Mouse (Mus musculus) heart, adult 2 months (tissue): ENCODE measurements around the gene Pigv. TPM values are rescaled to one million over a fixed set of nuclear protein-coding genes. Genes with fewer than 3 reads are reported as not detected.
"Not testable (repeated sequence)": the region's sequence is repeated elsewhere in the genome, so short reads cannot be mapped to it uniquely, and the experiment has no call there.

ENCODE experiments used
- DNase-seq, 2 experiments: peaks; one replicate each; pipeline ENCODE4 v3.0.0; 2021
- H3K27ac ChIP-seq: fragments of 200-600 bp; 2 replicates; pipeline ENCODE4 v1.8.1; 2022
- H3K27me3 ChIP-seq: fragments of 200-500 bp; 2 replicates; pipeline ENCODE4 v1.6.1; 2012; ENCODE audit warnings: mild to moderate bottlenecking, low read length, inconsistent platforms, mixed read lengths; ENCODE audit not compliant: control insufficient read depth, insufficient read depth
- H3K36me3 ChIP-seq: fragments of 200-500 bp; 2 replicates; pipeline ENCODE4 v1.6.1; 2012; ENCODE audit warnings: low read length, inconsistent platforms; ENCODE audit not compliant: control insufficient read depth, insufficient read depth
- H3K4me1 ChIP-seq: fragments of 200-500 bp; 2 replicates; pipeline ENCODE4 v1.6.1; 2011; ENCODE audit warnings: low read length; ENCODE audit not compliant: control insufficient read depth, insufficient read depth
- H3K4me3 ChIP-seq: fragments of 200-600 bp; 2 replicates; pipeline ENCODE4 v1.8.1; 2022
- H3K79me2 ChIP-seq: fragments of 200-500 bp; replicated peaks from 2 replicates; pipeline ENCODE4 v1.6.1; 2012; ENCODE audit warnings: mild to moderate bottlenecking, inconsistent platforms, low read length, moderate library complexity, mixed read lengths; ENCODE audit not compliant: control insufficient read depth, insufficient read depth
- H3K9ac ChIP-seq: fragments of 200-500 bp; 2 replicates; pipeline ENCODE4 v1.6.1; 2012; ENCODE audit warnings: low read depth, mild to moderate bottlenecking, control low read depth, inconsistent platforms, low read length, mixed read lengths
- CTCF ChIP-seq: fragments of 200-600 bp; IDR thresholded peaks from 2 replicates; pipeline ENCODE4 v1.8.1; 2022; ENCODE audit warnings: antibody characterized with exemption, mild to moderate bottlenecking, moderate library complexity
- EP300 ChIP-seq: fragments of 200-500 bp; IDR thresholded peaks from 2 replicates; pipeline ENCODE4 v1.6.1; 2011; ENCODE audit warnings: low read depth, low read length, control low read depth; ENCODE audit not compliant: insufficient read depth
- POLR2A ChIP-seq: fragments of 200-500 bp; IDR thresholded peaks from 2 replicates; pipeline ENCODE4 v1.6.1; 2011; ENCODE audit warnings: mild to moderate bottlenecking, low read depth, low read length, control low read depth; ENCODE audit not compliant: insufficient read depth
- WGBS: fragments of 180-500 bp; shearing (Covaris S2); methylation state at CpG from one replicate; pipeline ENCODE4 v1.1.7; 2018; 5-methylcytosine and 5-hydroxymethylcytosine counted together
- intact Hi-C: fragments of 180-260 bp; cut with DNase I; formaldehyde crosslinking; loops from one replicate; pipeline ENCODE4 v1.15.1; 2025
- polyA plus RNA-seq: library from polyadenylated mRNA; depleted of rRNA; stranded (reverse); fragments of >200 nt; gene quantifications from 2 replicates; pipeline ENCODE4 v1.2.3, GENCODE M21; 2012
- total RNA-seq, 2 experiments: library from RNA; stranded (reverse); gene quantifications; 2 replicates each; pipeline ENCODE4 v1.2.3; 2021

Gene Pigv
- total and polyA plus RNA-seq, 3 experiments, result 9.5 to 12.1 (median 11.7) TPM

DNA sequence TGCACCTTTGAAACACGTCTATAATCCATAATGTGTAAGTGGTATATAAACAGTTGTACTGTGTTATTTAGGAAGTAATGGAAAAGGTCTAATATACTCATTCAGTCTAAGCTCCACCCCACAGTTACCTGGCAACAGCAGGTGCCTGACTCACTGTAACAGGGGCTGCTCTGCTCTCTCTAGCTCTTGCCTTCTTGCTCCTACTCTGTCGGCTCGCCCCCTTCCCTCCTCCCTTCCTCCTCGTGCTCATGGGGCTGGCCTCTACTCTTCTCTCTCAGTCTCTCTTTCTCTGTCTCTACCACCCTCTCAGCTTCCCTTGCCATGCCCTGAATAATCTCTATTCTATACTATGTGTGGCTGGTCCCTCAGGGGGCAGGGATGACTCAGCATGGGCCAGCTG, 15.4 kb downstream of the Pigv start:
- 51% methylated on average over 4 of the region's 4 CpGs for WGBS

DNA sequence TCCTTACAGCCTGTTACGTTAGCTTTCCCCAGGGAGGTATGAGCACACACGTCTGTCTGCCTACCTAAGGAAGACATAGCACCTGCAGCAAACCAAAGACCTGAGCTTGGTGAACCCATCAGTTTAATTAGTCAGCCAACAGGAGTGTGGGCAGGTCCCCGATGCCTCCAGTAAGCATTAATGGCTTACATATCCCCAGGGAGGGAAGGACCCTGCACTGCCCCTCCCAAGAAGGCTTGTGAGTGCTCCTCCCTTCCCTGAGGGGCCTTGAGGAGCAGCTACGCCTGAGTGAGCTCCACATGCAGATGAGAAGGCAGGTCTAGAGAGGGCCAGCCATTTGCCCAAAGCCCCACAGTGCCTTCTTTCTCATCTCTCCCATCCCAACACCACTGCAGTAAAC, 16.2 kb downstream of the Pigv start:
- intact Hi-C loops, result no loop called here
- Histone ChIP-seq H3K27me3 (no peaks in the 10 kb centered on the region), H3K36me3 (no peaks in the 10 kb centered on the region; the same call in 1 of the 2 replicates), H3K9ac (no peak overlapping the region), H3K27ac (no peak overlapping the region), H3K4me1 (peaks cover 11% of the 10 kb centered on the region), H3K79me2 (no peaks in the 10 kb centered on the region), H3K4me3 (no peak overlapping the region)
- 70% methylated on average over 4 of the region's 4 CpGs for WGBS
- no peak for TF ChIP-seq CTCF
- TF ChIP-seq EP300, result no peak
- no peak for TF ChIP-seq POLR2A
- DNase-seq, result no peak

More for the DNA sequence above, 15.4 kb downstream of the Pigv start:
- Histone ChIP-seq H3K4me1 (peaks cover 11% of the 10 kb centered on the region), H3K9ac (no peak overlapping the region), H3K27me3 (no peaks in the 10 kb centered on the region), H3K27ac (no peak overlapping the region), H3K36me3 (no peaks in the 10 kb centered on the region; the same call in 1 of the 2 replicates), H3K4me3 (no peak overlapping the region), H3K79me2 (no peaks in the 10 kb centered on the region)
- intact Hi-C loops, result no loop called here
- TF ChIP-seq CTCF (no peak), POLR2A (no peak), EP300 (no peak)
- DNase-seq, result no peak

GRCm38 (mm10) chr4:133654070-133654469, 18.4 kb downstream of the Pigv start:
- H3K27me3 ChIP-seq, H3K79me2 ChIP-seq, H3K4me3 ChIP-seq, H3K27ac ChIP-seq, DNase-seq, H3K36me3 ChIP-seq, intact Hi-C loops, H3K4me1 ChIP-seq, H3K9ac ChIP-seq: not testable (repeated sequence)
- WGBS, result 99% methylated on average over 5 of the region's 5 CpGs

GRCm38 (mm10) chr4:133652746-133653145, 19.7 kb downstream of the Pigv start:
- H3K27me3 ChIP-seq, result no peaks in the 10 kb centered on the region
- no peaks in the 10 kb centered on the region for H3K36me3 ChIP-seq
- no peaks in the 10 kb centered on the region; the same call in 1 of the 2 replicates for H3K4me1 ChIP-seq
- no peak for TF ChIP-seq POLR2A
- no peak for TF ChIP-seq EP300
- no peak for TF ChIP-seq CTCF
- intact Hi-C loops, result no loop called here
- H3K4me3 ChIP-seq, result no peak overlapping the region
- no peaks in the 10 kb centered on the region for H3K79me2 ChIP-seq
- no peak overlapping the region for H3K9ac ChIP-seq
- DNase-seq, result no peak
- no peak overlapping the region for H3K27ac ChIP-seq
- 83% methylated on average over 10 of the region's 10 CpGs for WGBS

DNA sequence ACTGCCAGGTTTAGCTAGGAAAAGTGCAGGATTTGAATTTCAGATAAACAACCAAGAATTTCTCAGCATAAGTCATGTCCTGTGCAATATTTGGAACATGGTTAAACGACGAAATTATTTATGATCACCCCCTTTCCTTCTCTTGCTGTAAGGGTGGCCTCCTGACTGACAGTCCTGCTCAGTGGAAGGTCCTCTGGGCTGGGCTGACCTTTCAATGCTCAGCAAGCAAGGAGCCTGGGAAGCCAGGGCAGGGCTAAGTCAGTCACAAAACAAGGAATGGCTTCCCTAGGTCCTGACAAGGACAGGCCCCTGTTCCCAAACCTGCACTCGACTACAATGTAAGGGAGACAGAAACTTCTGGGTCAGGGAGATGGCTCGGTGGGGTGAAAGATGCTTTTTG, 20.5 kb downstream of the Pigv start:
- intact Hi-C loops, result loop anchor here (2.0 kb wide), 1 partner anchor 19 kb away; no protein-coding TSS in a partner anchor

GRCm38 (mm10) chr4:133651445-133651844, 21.0 kb downstream of the Pigv start:
- Histone ChIP-seq H3K27me3 (no peaks in the 10 kb centered on the region), H3K4me3 (no peak overlapping the region), H3K9ac (no peak overlapping the region), H3K4me1 (no peaks in the 10 kb centered on the region; the same call in 1 of the 2 replicates), H3K36me3 (no peaks in the 10 kb centered on the region), H3K27ac (no peak overlapping the region), H3K79me2 (no peaks in the 10 kb centered on the region)
- intact Hi-C loops, result loop anchor here (2.0 kb wide), 1 partner anchor 19 kb away; no protein-coding TSS in a partner anchor
- WGBS, result 44% methylated on average over 10 of the region's 10 CpGs
- DNase-seq, result no peak
- TF ChIP-seq POLR2A (no peak), EP300 (no peak), CTCF (no peak)

More for the DNA sequence above, 20.5 kb downstream of the Pigv start:
- no peaks in the 10 kb centered on the region for H3K27me3 ChIP-seq
- DNase-seq, result no peak
- no peak overlapping the region for H3K9ac ChIP-seq
- TF ChIP-seq EP300, result no peak
- no peaks in the 10 kb centered on the region; the same call in 1 of the 2 replicates for H3K4me1 ChIP-seq
- H3K79me2 ChIP-seq, result no peaks in the 10 kb centered on the region
- H3K27ac ChIP-seq, result no peak overlapping the region
- H3K4me3 ChIP-seq, result no peak overlapping the region
- 50% methylated on average over 4 of the region's 4 CpGs for WGBS
- no peaks in the 10 kb centered on the region for H3K36me3 ChIP-seq
